Mouse (Mus musculus) naive thymus-derived CD4-positive, alpha-beta T cell, adult 2 months (primary cell): ENCODE measurements at regions not wholly inside any gene's neighbourhood (a gene's known extent, or its start where the extent isn't known, plus 50 kb on each side); places are given as distances from the start of the nearest gene placed in this dataset.
A peak's percentile ranks its signal among the peaks of the same experiment; 100 is the strongest.

ENCODE experiments used
- DNase-seq: peaks from one replicate; pipeline ENCODE4 v3.0.0-alpha.2; 2011; ENCODE audit warnings: low read depth

GRCm38 (mm10) chr4:56619054-56619453 lies 120.8 kb upstream of the Gm26657 start:
- DNase-seq, result peak; percentile 4

GRCm38 (mm10) chr4:56618433-56618832 lies 121.4 kb upstream of the Gm26657 start:
- no peak for DNase-seq

GRCm38 (mm10) chr4:56617661-56618360 lies 122.1 kb upstream of the Gm26657 start:
- no peak for DNase-seq

GRCm38 (mm10) chr4:56612325-56612724 lies 127.5 kb upstream of the Gm26657 start:
- no peak for DNase-seq

GRCm38 (mm10) chr4:56611751-56612150 lies 128.1 kb upstream of the Gm26657 start:
- no peak for DNase-seq

- DNase-seq, result no peak
Observed at GRCm38 (mm10) chr4:56610273-56610672, 129.6 kb upstream of the Gm26657 start.

- DNase-seq, result no peak
Observed at GRCm38 (mm10) chr4:56608701-56609100, 131.2 kb upstream of the Gm26657 start.

- no peak for DNase-seq
Observed at GRCm38 (mm10) chr4:56598398-56598797, 141.5 kb upstream of the Gm26657 start.

- no peak for DNase-seq
Observed at GRCm38 (mm10) chr4:56597931-56598330, 141.9 kb upstream of the Gm26657 start.

- DNase-seq, result no peak
Observed at GRCm38 (mm10) chr4:56582405-56582804, 157.5 kb upstream of the Gm26657 start.

GRCm38 (mm10) chr4:56576837-56577548 lies 162.9 kb upstream of the Gm26657 start:
- DNase-seq, result no peak

- DNase-seq, result no peak
Observed at GRCm38 (mm10) chr4:56552126-56552525, 187.7 kb upstream of the Gm26657 start.

- no peak for DNase-seq
Observed at GRCm38 (mm10) chr4:56533344-56533985, 206.4 kb upstream of the Gm26657 start.

- DNase-seq, result no peak
Observed at GRCm38 (mm10) chr4:56532921-56533320, 206.9 kb upstream of the Gm26657 start.

- no peak for DNase-seq
Observed at GRCm38 (mm10) chr4:56528571-56528970, 211.3 kb upstream of the Gm26657 start.

GRCm38 (mm10) chr4:56524430-56524985 lies 215.4 kb upstream of the Gm26657 start:
- DNase-seq, result no peak

- no peak for DNase-seq
Observed at GRCm38 (mm10) chr4:56507770-56508169, 232.1 kb upstream of the Gm26657 start.

- no peak for DNase-seq
Observed at GRCm38 (mm10) chr4:56506786-56507185, 233.1 kb upstream of the Gm26657 start.

GRCm38 (mm10) chr4:56506067-56506466 lies 233.8 kb upstream of the Gm26657 start:
- DNase-seq, result no peak

- DNase-seq, result peak; percentile 1
Observed at GRCm38 (mm10) chr4:56492537-56493221, 247.2 kb upstream of the Gm26657 start.

GRCm38 (mm10) chr4:56489361-56489760 lies 250.5 kb upstream of the Gm26657 start:
- DNase-seq, result no peak

- DNase-seq, result no peak
Observed at GRCm38 (mm10) chr4:56483708-56484107, 256.2 kb upstream of the Gm26657 start.
